20 mouse cellular contexts compared by ENCODE assay signal in genomic region chr4:53785746-53786398, GRCm38 (mm10). TPM values are rescaled to one million over a fixed set of nuclear protein-coding genes. Genes with fewer than 3 reads are reported as not detected.
A peak's percentile ranks its signal among the peaks of the same experiment; 100 is the strongest.
DNase-seq lines count a peak whose midpoint lies in the region; ATAC-seq and TF ChIP-seq lines count a peak whose summit lies in the region.
"Had no signal": no experiment of that assay in that cellular context is flagged by ENCODE, and none has a peak within 500 bp of the region (broad histone marks: within the 10 kb centered on the region; RNA-seq: fewer than 3 reads in every experiment).

No protein-coding gene starts in this region.

- peak; percentile 18 for DNase-seq in CD4-positive helper T cell, adult 2 months (ENCODE audit: low read depth, low spot score)
- peak; percentile 7 to 23 for DNase-seq in CD8-positive naive resting alpha-beta T cell, adult 2 months (ENCODE audit: low read depth in 2 of 2, low spot score in 2 of 2)
- DNase-seq in thymus, postnatal 0 days (ENCODE audit: low spot score): peak; percentile 29
- DNase-seq in hindbrain, embryonic 14.5 days (ENCODE audit: low spot score): no peak
- DNase-seq in stomach, postnatal 0 days (ENCODE audit: low spot score): no peak
- DNase-seq in testis, postnatal 10 days (ENCODE audit: low spot score): no peak
- DNase-seq: adrenal gland, adult 2 months; cerebellum, adult 11 months; cerebellum, postnatal 36 days; gastrocnemius, postnatal 36 days; kidney, adult 18-20 months; kidney, postnatal 36 days; left cerebral cortex, postnatal 4 days had no signal

- H3K9me3 ChIP-seq in hindbrain, embryonic 14.5 days (ENCODE audit: control insufficient read depth, low read length): no peaks in the 10 kb centered on the region
- no peaks in the 10 kb centered on the region for H3K9me3 ChIP-seq in stomach, postnatal 0 days (ENCODE audit: control insufficient read depth, low read length)
- H3K9me3 ChIP-seq: embryonic facial prominence, embryonic 12.5 days; forebrain, embryonic 10.5 days; heart, embryonic 13.5 days; hindbrain, embryonic 15.5 days; liver, embryonic 12.5 days; neural tube, embryonic 12.5 days had no signal

- TF ChIP-seq EP300 in stomach, postnatal 0 days (optimal IDR thresholded peaks at IDR 0.05): no peak

- no peak overlapping the region for H3K4me2 ChIP-seq in hindbrain, embryonic 14.5 days (replicated peaks)
- H3K4me2 ChIP-seq in stomach, postnatal 0 days (replicated peaks; ENCODE audit: low read depth): no peak overlapping the region
- H3K4me2 ChIP-seq: embryonic facial prominence, embryonic 12.5 days; heart, embryonic 13.5 days; hindbrain, embryonic 15.5 days; liver, embryonic 12.5 days; neural tube, embryonic 12.5 days had no signal

- no peaks in the 10 kb centered on the region for H3K4me1 ChIP-seq in hindbrain, embryonic 14.5 days (replicated peaks; ENCODE audit: control insufficient read depth, insufficient read depth, low read length)
- H3K4me1 ChIP-seq in stomach, postnatal 0 days (replicated peaks; ENCODE audit: control insufficient read depth, insufficient read depth): no peaks in the 10 kb centered on the region
- H3K4me1 ChIP-seq: embryonic facial prominence, embryonic 12.5 days; hindbrain, embryonic 15.5 days; liver, embryonic 12.5 days; neural tube, embryonic 12.5 days had no signal

- H3K4me3 ChIP-seq in hindbrain, embryonic 14.5 days (replicated peaks; ENCODE audit: low read length): no peak overlapping the region
- H3K4me3 ChIP-seq in stomach, postnatal 0 days (ENCODE audit: low read depth, low read length): no peak overlapping the region
- H3K4me3 ChIP-seq: embryonic facial prominence, embryonic 12.5 days; forebrain, embryonic 10.5 days; heart, embryonic 13.5 days; hindbrain, embryonic 15.5 days; liver, embryonic 12.5 days; neural tube, embryonic 12.5 days had no signal

- no peak overlapping the region for H3K9ac ChIP-seq in hindbrain, embryonic 14.5 days
- no peak overlapping the region for H3K9ac ChIP-seq in stomach, postnatal 0 days (ENCODE audit: low read length)
- H3K9ac ChIP-seq: embryonic facial prominence, embryonic 12.5 days; heart, embryonic 13.5 days; hindbrain, embryonic 15.5 days; liver, embryonic 12.5 days; neural tube, embryonic 12.5 days had no signal

- peak; percentile 80 for ATAC-seq in megakaryocyte, adult 5-6 weeks (ENCODE audit: poor library complexity, severe bottlenecking)
- no peak for ATAC-seq in hindbrain, embryonic 14.5 days (ENCODE audit: low FRiP score)
- no peak for ATAC-seq in stomach, postnatal 0 days (ENCODE audit: low FRiP score, low TSS enrichment)
- ATAC-seq: liver, embryonic 12.5 days had no signal

- H3K27me3 ChIP-seq in hindbrain, embryonic 14.5 days (ENCODE audit: control insufficient read depth, insufficient read depth, low read length): peaks cover under 1% of the 10 kb centered on the region; the same call in 1 of the 2 replicates
- no peaks in the 10 kb centered on the region for H3K27me3 ChIP-seq in stomach, postnatal 0 days (ENCODE audit: control insufficient read depth, insufficient read depth, low read length)
- H3K27me3 ChIP-seq: heart, embryonic 13.5 days; hindbrain, embryonic 15.5 days; liver, embryonic 12.5 days; neural tube, embryonic 12.5 days had no signal

- H3K36me3 ChIP-seq in hindbrain, embryonic 14.5 days (replicated peaks; ENCODE audit: control insufficient read depth, insufficient read depth): no peaks in the 10 kb centered on the region
- H3K36me3 ChIP-seq in stomach, postnatal 0 days (ENCODE audit: control insufficient read depth, insufficient read depth, low read length): no peaks in the 10 kb centered on the region
- H3K36me3 ChIP-seq: embryonic facial prominence, embryonic 12.5 days; heart, embryonic 13.5 days; hindbrain, embryonic 15.5 days; liver, embryonic 12.5 days; neural tube, embryonic 12.5 days had no signal

- no peak overlapping the region for H3K27ac ChIP-seq in hindbrain, embryonic 14.5 days
- no peak overlapping the region for H3K27ac ChIP-seq in stomach, postnatal 0 days (replicated peaks)
- H3K27ac ChIP-seq: embryonic facial prominence, embryonic 12.5 days; forebrain, embryonic 10.5 days; heart, embryonic 13.5 days; hindbrain, embryonic 15.5 days; liver, embryonic 12.5 days; neural tube, embryonic 12.5 days had no signal

- no peak for TF ChIP-seq CTCF in stomach, postnatal 0 days (IDR thresholded peaks at IDR 0.05; ENCODE audit: low read depth)

- WGBS in hindbrain, embryonic 14.5 days: 82% methylated on average over 15 of the region's 15 CpGs
- 81% methylated on average over 15 of the region's 15 CpGs for WGBS in stomach, postnatal 0 days

RNA-seq across cellular contexts. Expression of gene Tal2, which starts 6.4 kb away (rescaled TPM):
- 0.07 and 0.39 TPM in 2 replicates for total RNA-seq in megakaryocyte, adult 5-6 weeks (2015)
- total RNA-seq in megakaryocyte, adult 5-6 weeks (2017): 0.48 and 0.65 TPM in 2 replicates
- 0.08 TPM in 1 of 2 replicates, not detected in the other for polyA plus RNA-seq in thymus, postnatal 0 days (2015; fragmentation: Nextera tagmentation; extraction: Ambion mirVana)
- polyA plus RNA-seq in hindbrain, embryonic 14.5 days (2014; fragmentation: Nextera tagmentation; extraction: Ambion mirVana): 0.15 and 2.5 TPM in 2 replicates
- 0.07 and 0.10 TPM in 2 replicates for polyA plus RNA-seq in stomach, postnatal 0 days (2015; fragmentation: Nextera tagmentation; extraction: Ambion mirVana)
- total RNA-seq: adrenal gland, adult 2 months had no signal
- polyA plus RNA-seq: adrenal gland, adult 2 months; heart, embryonic 13.5 days; liver, embryonic 12.5 days had no signal

RNA-seq across cellular contexts. Expression of gene Tmem38b, which starts 40.0 kb away (rescaled TPM):
- total RNA-seq in megakaryocyte, adult 5-6 weeks (2015): 37.6 and 39.2 TPM in 2 replicates
- total RNA-seq in megakaryocyte, adult 5-6 weeks (2017): 15.3 and 18.3 TPM in 2 replicates
- 6.9 TPM in 2 replicates for polyA plus RNA-seq in thymus, postnatal 0 days (2015; fragmentation: Nextera tagmentation; extraction: Ambion mirVana)
- polyA plus RNA-seq in hindbrain, embryonic 14.5 days (2014; fragmentation: Nextera tagmentation; extraction: Ambion mirVana): 6.3 and 8.7 TPM in 2 replicates
- 10.5 and 10.8 TPM in 2 replicates for polyA plus RNA-seq in stomach, postnatal 0 days (2015; fragmentation: Nextera tagmentation; extraction: Ambion mirVana)

Comparison
In these comparisons a context has a peak if more than half of its experiments do, and no peak if none do; other contexts are left out.
1. DNase-seq: peak in CD4-positive helper T cell, adult 2 months (single experiment), CD8-positive naive resting alpha-beta T cell, adult 2 months (2 of 2) and thymus, postnatal 0 days (single experiment); none in hindbrain, embryonic 14.5 days (single experiment), stomach, postnatal 0 days (single experiment) and testis, postnatal 10 days (single experiment).